Comparison of ENCODE assay signal across 8 mouse cellular contexts in genomic region chr9:121830956-121831293, GRCm38 (mm10). TPM values are rescaled to one million over a fixed set of nuclear protein-coding genes. Genes with fewer than 3 reads are reported as not detected.
DNase-seq lines count a peak whose midpoint lies in the region; ATAC-seq and TF ChIP-seq lines count a peak whose summit lies in the region.
"Had no signal": no experiment of that assay in that cellular context is flagged by ENCODE, and none has a peak within 500 bp of the region (broad histone marks: within the 10 kb centered on the region; RNA-seq: fewer than 3 reads in every experiment).

No protein-coding gene starts in this region.

- ATAC-seq in forebrain, embryonic 11.5 days (replicated peaks; ENCODE audit: low FRiP score), result 0 out of 2 replicates have a peak, but pooled peaks have one; percentile 55
- ATAC-seq in hindbrain, embryonic 16.5 days, result peak; percentile 79

- peak; percentile 71 for TF ChIP-seq CTCF in bone marrow macrophage, adult 2 months (IDR thresholded peaks at IDR 0.05; ENCODE audit: low read depth, low read length)

- H3K4me1 ChIP-seq in bone marrow macrophage, adult 2 months (ENCODE audit: control insufficient read depth, insufficient read depth, low read length), result no peaks in the 10 kb centered on the region
- 0 out of 2 replicates have a peak, but pooled peaks cover 2% of the 10 kb centered on the region for H3K4me1 ChIP-seq in forebrain, embryonic 11.5 days (replicated peaks; ENCODE audit: control insufficient read depth, insufficient read depth, low read length)
- no peaks in the 10 kb centered on the region for H3K4me1 ChIP-seq in hindbrain, embryonic 16.5 days (ENCODE audit: control insufficient read depth, insufficient read depth, low read depth, low read length)
- H3K4me1 ChIP-seq in midbrain, embryonic 10.5 days, result no peaks in the 10 kb centered on the region

- H3K4me3 ChIP-seq in bone marrow macrophage, adult 2 months (ENCODE audit: insufficient read depth, low read length), result no peak overlapping the region
- H3K4me3 ChIP-seq in forebrain, embryonic 11.5 days (ENCODE audit: low read depth, low read length), result no peak overlapping the region
- H3K4me3 ChIP-seq in hindbrain, embryonic 16.5 days (ENCODE audit: low read length), result no peak overlapping the region
- H3K4me3 ChIP-seq in midbrain, embryonic 10.5 days, result no peak overlapping the region
- H3K4me3 ChIP-seq: megakaryocyte, embryonic 14.5 days had no signal

- no peak for TF ChIP-seq POLR2A in bone marrow macrophage, adult 2 months (IDR thresholded peaks at IDR 0.05; ENCODE audit: borderline replicate concordance, low read depth, low read length)

- H3K4me2 ChIP-seq in forebrain, embryonic 11.5 days (ENCODE audit: low read depth, low read length, severe bottlenecking), result no peak overlapping the region
- H3K4me2 ChIP-seq in hindbrain, embryonic 16.5 days (ENCODE audit: low read length), result no peak overlapping the region

- WGBS in forebrain, embryonic 11.5 days, result 34% methylated on average over 6 of the region's 6 CpGs
- WGBS in hindbrain, embryonic 16.5 days, result 24% methylated on average over 6 of the region's 6 CpGs
- WGBS in midbrain, embryonic 10.5 days, result 35% methylated on average over 6 of the region's 6 CpGs

- peak; percentile 58 for DNase-seq in Muller cell, postnatal 12 days (ENCODE audit: inconsistent ontology term)
- peak; percentile 86 for DNase-seq in forebrain, embryonic 11.5 days (ENCODE audit: low spot score)
- peak; percentile 87 to 95 for DNase-seq in left cerebral cortex, adult 18-20 months (ENCODE audit: low spot score in 2 of 2)
- peak; percentile 78 for DNase-seq in midbrain, embryonic 10.5 days (ENCODE audit: low spot score)
- peak; percentile 87 for DNase-seq in right cerebral cortex, postnatal 4 days

- no peaks in the 10 kb centered on the region for H3K9me3 ChIP-seq in forebrain, embryonic 11.5 days (ENCODE audit: control insufficient read depth, low read length)
- H3K9me3 ChIP-seq in hindbrain, embryonic 16.5 days (ENCODE audit: control insufficient read depth, low read length), result peaks cover 2% of the 10 kb centered on the region; the same call in 1 of the 2 replicates
- H3K9me3 ChIP-seq in midbrain, embryonic 10.5 days (replicated peaks), result peaks cover 9% of the 10 kb centered on the region

- no peak overlapping the region for H3K9ac ChIP-seq in forebrain, embryonic 11.5 days (ENCODE audit: low read length)
- no peak overlapping the region for H3K9ac ChIP-seq in hindbrain, embryonic 16.5 days (ENCODE audit: low read depth, low read length)

- H3K27ac ChIP-seq in bone marrow macrophage, adult 2 months (ENCODE audit: insufficient read depth, low read depth, low read length), result no peak overlapping the region
- no peak overlapping the region for H3K27ac ChIP-seq in forebrain, embryonic 11.5 days (ENCODE audit: low read depth, low read length)
- no peak overlapping the region for H3K27ac ChIP-seq in hindbrain, embryonic 16.5 days (ENCODE audit: low read depth, low read length)
- no peak overlapping the region for H3K27ac ChIP-seq in midbrain, embryonic 10.5 days (replicated peaks)

- H3K27me3 ChIP-seq in forebrain, embryonic 11.5 days (ENCODE audit: control insufficient read depth, insufficient read depth, low read length), result no peaks in the 10 kb centered on the region
- no peaks in the 10 kb centered on the region for H3K27me3 ChIP-seq in hindbrain, embryonic 16.5 days (replicated peaks; ENCODE audit: control insufficient read depth, insufficient read depth, low read length)
- H3K27me3 ChIP-seq in midbrain, embryonic 10.5 days (ENCODE audit: low read depth, poor library complexity, severe bottlenecking), result no peaks in the 10 kb centered on the region

- H3K36me3 ChIP-seq in forebrain, embryonic 11.5 days (ENCODE audit: control insufficient read depth, insufficient read depth, low read length), result no peaks in the 10 kb centered on the region
- no peaks in the 10 kb centered on the region for H3K36me3 ChIP-seq in hindbrain, embryonic 16.5 days (ENCODE audit: control insufficient read depth, insufficient read depth, low read length)
- no peaks in the 10 kb centered on the region for H3K36me3 ChIP-seq in midbrain, embryonic 10.5 days

RNA-seq across cellular contexts. Expression of gene Ccdc13, which starts 8.3 kb away (rescaled TPM):
- polyA plus RNA-seq in bone marrow macrophage, adult 2 months (2012; ENCODE audit: insufficient read depth, insufficient read length, missing spikeins), result not detected in 2 replicates
- 2.6 and 2.7 TPM in 2 replicates for polyA plus RNA-seq in forebrain, embryonic 11.5 days (2014; fragmentation: Nextera tagmentation; extraction: Ambion mirVana)
- polyA plus RNA-seq in hindbrain, embryonic 16.5 days (2015; fragmentation: Nextera tagmentation; extraction: Ambion mirVana), result 2.8 and 3.6 TPM in 2 replicates
- 1 to 10 TPM; 5.1 to 6.1 TPM for total RNA-seq in left cerebral cortex, adult 18-20 months (2021)
- polyA plus RNA-seq in midbrain, embryonic 10.5 days (2016; fragmentation: Nextera tagmentation; extraction: Ambion mirVana), result 2.4 and 2.9 TPM in 2 replicates

RNA-seq across cellular contexts. Expression of gene Higd1a, which starts 27.2 kb away (rescaled TPM):
- polyA plus RNA-seq in bone marrow macrophage, adult 2 months (2012; ENCODE audit: insufficient read depth, insufficient read length, missing spikeins), result 45.9 and 52.3 TPM in 2 replicates
- polyA plus RNA-seq in forebrain, embryonic 11.5 days (2014; fragmentation: Nextera tagmentation; extraction: Ambion mirVana), result 170 and 184 TPM in 2 replicates
- 160 and 166 TPM in 2 replicates for polyA plus RNA-seq in hindbrain, embryonic 16.5 days (2015; fragmentation: Nextera tagmentation; extraction: Ambion mirVana)
- 100 to 1,000 TPM in 1 of 2 experiments, 10 to 100 TPM in 1; 96.5 to 107 TPM for total RNA-seq in left cerebral cortex, adult 18-20 months (2021)
- polyA plus RNA-seq in midbrain, embryonic 10.5 days (2016; fragmentation: Nextera tagmentation; extraction: Ambion mirVana), result 207 and 245 TPM in 2 replicates

RNA-seq across cellular contexts. Expression of gene Hhatl, which starts 38.6 kb away (rescaled TPM):
- polyA plus RNA-seq in bone marrow macrophage, adult 2 months (2012; ENCODE audit: insufficient read depth, insufficient read length, missing spikeins), result not detected in 2 replicates
- polyA plus RNA-seq in forebrain, embryonic 11.5 days (2014; fragmentation: Nextera tagmentation; extraction: Ambion mirVana), result 0.11 TPM in 1 of 2 replicates, not detected in the other
- 0.50 and 0.55 TPM in 2 replicates for polyA plus RNA-seq in hindbrain, embryonic 16.5 days (2015; fragmentation: Nextera tagmentation; extraction: Ambion mirVana)
- total RNA-seq in left cerebral cortex, adult 18-20 months (2021), result 10 to 100 TPM; 15.4 to 25.0 TPM
- polyA plus RNA-seq in midbrain, embryonic 10.5 days (2016; fragmentation: Nextera tagmentation; extraction: Ambion mirVana), result not detected in 2 replicates

RNA-seq across cellular contexts. Expression of gene Klhl40, which starts 53.5 kb away (rescaled TPM):
- not detected in 2 replicates for polyA plus RNA-seq in bone marrow macrophage, adult 2 months (2012; ENCODE audit: insufficient read depth, insufficient read length, missing spikeins)
- 0.08 and 0.11 TPM in 2 replicates for polyA plus RNA-seq in forebrain, embryonic 11.5 days (2014; fragmentation: Nextera tagmentation; extraction: Ambion mirVana)
- polyA plus RNA-seq in hindbrain, embryonic 16.5 days (2015; fragmentation: Nextera tagmentation; extraction: Ambion mirVana), result 1.9 and 3.3 TPM in 2 replicates
- 1 to 10 TPM; 6.2 to 7.2 TPM for total RNA-seq in left cerebral cortex, adult 18-20 months (2021)
- polyA plus RNA-seq in midbrain, embryonic 10.5 days (2016; fragmentation: Nextera tagmentation; extraction: Ambion mirVana), result 0.15 and 0.16 TPM in 2 replicates
